Mouse (Mus musculus): ENCODE results near the gene Samd15.

The Samd15 gene

GRCm38 (mm10) chr12:87230379-87230895, 30.9 kb downstream of the Samd15 start:
- DNase-seq = no peak

- peak; percentile 50 for DNase-seq
Measured at GRCm38 (mm10) chr12:87236882-87237483, 37.5 kb downstream of the Samd15 start.

GRCm38 (mm10) chr12:87238632-87239031, 39.1 kb downstream of the Samd15 start, which contains the start of gene Noxred1:
Gene Noxred1, minus strand, starts transcription at chr12:87238732.
- DNase-seq = no peak

GRCm38 (mm10) chr12:87250161-87250560, 50.6 kb downstream of the Samd15 start:
- DNase-seq = no peak

- DNase-seq = no peak
Measured at GRCm38 (mm10) chr12:87253878-87254277, 54.4 kb downstream of the Samd15 start.

GRCm38 (mm10) chr12:87256629-87257028, 57.1 kb downstream of the Samd15 start:
- no peak for DNase-seq

GRCm38 (mm10) chr12:87260562-87260961, 61.0 kb downstream of the Samd15 start:
- DNase-seq = no peak

All from B cell, adult 2 months (primary cell).